Mouse (Mus musculus) heart, adult 2 months (tissue): ENCODE results near the gene Aebp2.

ENCODE experiments used
- CTCF ChIP-seq: fragments of 200-600 bp; IDR thresholded peaks from 2 replicates; pipeline ENCODE4 v1.8.1; 2022; ENCODE audit warnings: antibody characterized with exemption, mild to moderate bottlenecking, moderate library complexity
- EP300 ChIP-seq: fragments of 200-500 bp; IDR thresholded peaks from 2 replicates; pipeline ENCODE4 v1.6.1; 2011; ENCODE audit warnings: low read depth, low read length, control low read depth; ENCODE audit not compliant: insufficient read depth
- POLR2A ChIP-seq: fragments of 200-500 bp; IDR thresholded peaks from 2 replicates; pipeline ENCODE4 v1.6.1; 2011; ENCODE audit warnings: mild to moderate bottlenecking, low read depth, low read length, control low read depth; ENCODE audit not compliant: insufficient read depth

DNA sequence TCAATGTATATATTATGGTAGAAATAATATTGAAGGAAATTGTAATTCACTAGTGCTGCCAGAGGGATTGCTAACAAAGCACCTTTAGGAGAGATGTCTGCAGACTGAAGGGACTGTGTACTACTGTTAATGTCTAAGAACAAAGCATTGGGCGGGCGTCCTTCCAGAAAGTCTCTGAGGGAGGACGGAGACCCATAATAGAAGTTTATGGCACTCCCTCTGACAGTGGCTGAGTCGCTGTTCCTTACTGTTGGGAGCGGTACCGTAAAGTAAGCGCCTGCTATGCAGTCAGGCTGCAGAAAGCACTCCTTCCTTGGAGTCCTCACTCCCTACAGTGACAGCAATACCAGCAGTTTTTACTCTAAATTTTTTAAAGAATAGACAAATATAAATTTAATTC lies 29.5 kb downstream of the Aebp2 start:
- no peak for TF ChIP-seq POLR2A
- no peak for TF ChIP-seq CTCF
- TF ChIP-seq EP300: no peak
